Mouse (Mus musculus): ENCODE results near the gene Secisbp2. TPM values are rescaled to one million over a fixed set of nuclear protein-coding genes. Genes with fewer than 3 reads are reported as not detected.
A peak's percentile ranks its signal among the peaks of the same experiment; 100 is the strongest.

Secisbp2 gene
- polyA plus RNA-seq (2015; fragmentation: Nextera tagmentation; extraction: Ambion mirVana), result 21.2 and 21.4 TPM in 2 replicates

DNA sequence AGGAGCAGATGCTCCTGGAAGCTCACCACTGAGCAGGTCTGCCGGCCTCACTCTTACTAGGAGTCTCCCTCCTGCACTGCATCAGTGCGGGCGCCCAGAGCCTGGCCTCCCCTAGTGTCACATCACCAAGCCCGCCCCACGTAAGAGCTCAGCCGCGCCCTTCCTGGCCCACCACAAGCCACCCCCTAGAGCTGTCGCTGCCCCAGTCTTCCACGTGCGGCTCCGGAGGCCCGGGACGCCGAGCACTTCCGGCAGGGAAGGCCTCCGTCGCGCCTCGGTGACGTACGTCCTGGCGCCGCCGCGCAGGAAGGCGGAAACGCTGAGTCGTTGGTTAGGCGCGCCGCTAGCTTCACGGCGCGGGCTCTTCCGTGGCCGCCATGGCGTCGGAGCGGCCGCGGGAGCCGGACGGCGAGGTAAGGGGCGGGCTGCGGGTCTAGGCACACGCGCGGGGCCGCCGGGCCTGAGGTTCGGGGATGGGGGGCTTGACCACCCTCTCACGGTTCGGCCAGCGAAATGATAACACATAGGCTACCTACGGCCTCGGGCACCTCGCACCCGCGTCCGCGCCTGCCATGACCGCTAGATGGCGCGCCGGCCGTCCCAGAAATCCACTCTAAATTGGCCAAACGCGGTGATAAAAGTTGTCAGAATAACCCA, at the start of gene Secisbp2:
Gene Secisbp2, plus strand, starts transcription at position 290 of the 657 bp plus-strand sequence.
- TF ChIP-seq CTCF (IDR thresholded peaks at IDR 0.05; ENCODE audit: low read depth), result peak; percentile 90
- no peak for TF ChIP-seq EP300 (optimal IDR thresholded peaks at IDR 0.05)
- Histone ChIP-seq H3K4me1 (replicated peaks; ENCODE audit: control insufficient read depth, insufficient read depth) (no peaks in the 10 kb centered on the region), H3K4me2 (replicated peaks; ENCODE audit: low read depth) (peak within 1 kb of the TSS; percentile 82), H3K27ac (replicated peaks) (peak within 1 kb of the TSS; percentile 93), H3K9me3 (ENCODE audit: control insufficient read depth, low read length) (no peaks in the 10 kb centered on the region), H3K27me3 (ENCODE audit: control insufficient read depth, insufficient read depth, low read length) (no peaks in the 10 kb centered on the region), H3K9ac (ENCODE audit: low read length) (peak within 1 kb of the TSS; percentile 86), H3K36me3 (ENCODE audit: control insufficient read depth, insufficient read depth, low read length) (peaks cover 16% of the 10 kb centered on the region), H3K4me3 (ENCODE audit: low read depth, low read length) (peak within 1 kb of the TSS; percentile 83)
- DNase-seq (ENCODE audit: low spot score) (peak; percentile 95), ATAC-seq (ENCODE audit: low FRiP score, low TSS enrichment) (peak; percentile 97)
- WGBS, result under 1% methylated on average over 69 of the region's 69 CpGs

DNA sequence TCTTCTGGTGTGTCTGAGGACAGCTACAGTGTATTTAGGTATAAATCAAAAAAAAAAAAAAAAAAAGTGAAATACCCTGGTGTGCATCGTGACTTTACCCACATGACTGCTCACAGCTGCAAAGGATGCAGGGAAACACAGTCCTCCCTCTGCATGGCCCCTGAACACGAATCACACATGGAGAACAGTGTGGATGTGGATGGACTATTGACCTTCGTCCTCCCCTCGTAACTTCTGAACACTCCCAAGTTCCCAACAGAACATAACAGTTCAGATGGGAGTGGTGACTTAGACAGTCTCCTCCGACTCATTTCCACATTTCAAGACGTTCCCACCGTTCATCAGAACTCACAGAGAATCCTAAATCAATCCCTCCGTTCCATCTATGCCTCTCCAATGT, 48.7 kb upstream of the Secisbp2 start:
- Histone ChIP-seq H3K9ac (ENCODE audit: low read length) (no peak overlapping the region), H3K36me3 (ENCODE audit: control insufficient read depth, insufficient read depth, low read length) (no peaks in the 10 kb centered on the region), H3K4me3 (ENCODE audit: low read depth, low read length) (no peak overlapping the region), H3K27me3 (ENCODE audit: control insufficient read depth, insufficient read depth, low read length) (no peaks in the 10 kb centered on the region), H3K4me1 (replicated peaks; ENCODE audit: control insufficient read depth, insufficient read depth) (no peaks in the 10 kb centered on the region), H3K27ac (replicated peaks) (no peak overlapping the region), H3K4me2 (replicated peaks; ENCODE audit: low read depth) (peak overlapping the region; percentile 45; the same call in 1 of the 2 replicates), H3K9me3 (ENCODE audit: control insufficient read depth, low read length) (no peaks in the 10 kb centered on the region)
- no peak for ATAC-seq (ENCODE audit: low FRiP score, low TSS enrichment)
- no peak for DNase-seq (ENCODE audit: low spot score)
- 51% methylated on average over 8 of the region's 8 CpGs for WGBS
- TF ChIP-seq EP300 (optimal IDR thresholded peaks at IDR 0.05) (no peak), CTCF (IDR thresholded peaks at IDR 0.05; ENCODE audit: low read depth) (no peak)

DNA sequence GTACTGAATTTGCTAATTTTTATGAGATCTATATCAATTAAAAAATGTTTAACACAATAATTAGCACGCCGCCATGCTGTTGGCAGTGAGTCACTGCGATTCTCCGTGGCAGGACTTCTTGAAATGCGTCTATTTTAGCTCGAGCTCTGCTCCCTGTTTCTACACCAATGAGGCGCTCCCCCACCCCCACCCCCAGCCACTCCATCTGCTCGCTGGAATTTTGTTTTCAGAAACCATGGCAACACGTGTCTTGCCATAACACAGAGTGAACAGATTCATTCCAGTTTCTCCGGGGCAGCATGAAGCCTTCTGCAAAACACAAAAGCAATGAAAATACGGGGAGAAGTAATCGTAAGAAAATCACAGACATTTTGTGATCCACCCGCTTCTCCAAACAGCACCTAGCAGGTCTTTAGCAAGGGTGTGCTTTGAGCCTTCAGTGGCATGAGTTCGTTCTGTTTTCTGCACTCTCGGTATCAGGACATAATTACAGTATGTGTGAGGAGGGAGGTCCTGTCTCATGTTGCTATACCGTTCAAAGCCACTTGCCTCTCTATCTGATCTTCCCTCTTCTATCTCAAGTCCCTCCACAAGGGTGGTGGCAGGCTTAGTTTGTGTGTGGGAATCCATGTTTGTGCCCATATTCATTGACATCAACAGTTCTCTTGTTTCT, 48.1 kb upstream of the Secisbp2 start:
- Histone ChIP-seq H3K4me1 (replicated peaks; ENCODE audit: control insufficient read depth, insufficient read depth) (no peaks in the 10 kb centered on the region), H3K27ac (replicated peaks) (no peak overlapping the region), H3K27me3 (ENCODE audit: control insufficient read depth, insufficient read depth, low read length) (no peaks in the 10 kb centered on the region), H3K9me3 (ENCODE audit: control insufficient read depth, low read length) (no peaks in the 10 kb centered on the region), H3K4me2 (replicated peaks; ENCODE audit: low read depth) (peak overlapping the region; percentile 45), H3K36me3 (ENCODE audit: control insufficient read depth, insufficient read depth, low read length) (no peaks in the 10 kb centered on the region), H3K9ac (ENCODE audit: low read length) (no peak overlapping the region), H3K4me3 (ENCODE audit: low read depth, low read length) (peak overlapping the region; percentile 18; the same call in 1 of the 2 replicates)
- WGBS, result 11% methylated on average over 16 of the region's 16 CpGs
- ATAC-seq (ENCODE audit: low FRiP score, low TSS enrichment), result peak; percentile 71
- TF ChIP-seq CTCF (IDR thresholded peaks at IDR 0.05; ENCODE audit: low read depth) (0 out of 2 replicates have a peak, but pooled peaks have one; percentile 12), EP300 (optimal IDR thresholded peaks at IDR 0.05) (no peak)
- peak; percentile 54 for DNase-seq (ENCODE audit: low spot score)

DNA sequence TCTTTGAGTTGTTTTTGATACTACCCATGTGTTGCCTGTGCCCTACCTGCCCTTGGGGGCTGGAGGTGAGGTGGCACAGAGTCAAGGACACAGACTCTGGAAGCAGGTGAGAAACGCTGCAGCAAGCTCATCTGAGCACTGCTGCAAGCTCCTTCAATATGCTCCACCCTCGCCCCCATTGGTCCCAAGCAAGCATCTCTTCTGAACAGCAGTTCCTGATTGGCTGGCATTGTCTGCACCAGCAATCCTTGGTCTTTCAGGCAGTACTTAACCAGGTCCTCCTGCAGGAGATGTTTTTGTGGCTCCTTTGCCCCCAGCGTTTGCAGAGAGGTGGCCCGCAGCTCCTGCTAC, 47.6 kb upstream of the Secisbp2 start:
- no peak for DNase-seq (ENCODE audit: low spot score)
- Histone ChIP-seq H3K4me3 (ENCODE audit: low read depth, low read length) (no peak overlapping the region), H3K27me3 (ENCODE audit: control insufficient read depth, insufficient read depth, low read length) (no peaks in the 10 kb centered on the region), H3K36me3 (ENCODE audit: control insufficient read depth, insufficient read depth, low read length) (no peaks in the 10 kb centered on the region), H3K9ac (ENCODE audit: low read length) (no peak overlapping the region), H3K27ac (replicated peaks) (no peak overlapping the region), H3K9me3 (ENCODE audit: control insufficient read depth, low read length) (no peaks in the 10 kb centered on the region), H3K4me1 (replicated peaks; ENCODE audit: control insufficient read depth, insufficient read depth) (no peaks in the 10 kb centered on the region), H3K4me2 (replicated peaks; ENCODE audit: low read depth) (peak overlapping the region; percentile 45)
- 54% methylated on average over 4 of the region's 4 CpGs for WGBS
- TF ChIP-seq CTCF (IDR thresholded peaks at IDR 0.05; ENCODE audit: low read depth), result no peak
- TF ChIP-seq EP300 (optimal IDR thresholded peaks at IDR 0.05), result no peak
- no peak for ATAC-seq (ENCODE audit: low FRiP score, low TSS enrichment)

DNA sequence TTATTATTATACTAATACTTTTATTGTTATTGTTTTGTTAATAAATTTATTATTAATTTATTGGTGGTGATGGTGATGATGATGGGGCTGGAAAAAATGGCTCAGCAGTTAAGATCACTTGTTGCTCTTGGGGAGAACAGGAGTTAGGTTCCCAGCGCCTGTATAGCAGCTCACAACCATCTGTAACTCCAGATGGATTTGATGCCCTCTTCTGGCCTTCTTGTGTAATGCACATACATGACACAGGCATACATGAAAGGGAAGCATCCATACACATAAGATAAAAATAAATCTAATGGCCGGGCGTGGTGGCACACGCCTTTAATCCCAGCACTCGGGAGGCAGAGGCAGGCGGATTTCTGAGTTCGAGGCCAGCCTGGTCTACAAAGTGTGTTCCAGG, 42.3 kb upstream of the Secisbp2 start:
- 95% methylated on average over 5 of the region's 7 CpGs for WGBS
- H3K9me3 ChIP-seq (ENCODE audit: control insufficient read depth, low read length), result no peaks in the 10 kb centered on the region
- no peak overlapping the region for H3K9ac ChIP-seq (ENCODE audit: low read length)
- no peak overlapping the region for H3K4me3 ChIP-seq (ENCODE audit: low read depth, low read length)
- TF ChIP-seq CTCF (IDR thresholded peaks at IDR 0.05; ENCODE audit: low read depth), result peak; percentile 31
- TF ChIP-seq EP300 (optimal IDR thresholded peaks at IDR 0.05), result no peak
- H3K27me3 ChIP-seq (ENCODE audit: control insufficient read depth, insufficient read depth, low read length), result no peaks in the 10 kb centered on the region
- no peak overlapping the region for H3K4me2 ChIP-seq (replicated peaks; ENCODE audit: low read depth)
- H3K36me3 ChIP-seq (ENCODE audit: control insufficient read depth, insufficient read depth, low read length), result no peaks in the 10 kb centered on the region
- ATAC-seq (ENCODE audit: low FRiP score, low TSS enrichment), result no peak
- H3K4me1 ChIP-seq (replicated peaks; ENCODE audit: control insufficient read depth, insufficient read depth), result no peaks in the 10 kb centered on the region
- H3K27ac ChIP-seq (replicated peaks), result no peak overlapping the region
- no peak for DNase-seq (ENCODE audit: low spot score)

DNA sequence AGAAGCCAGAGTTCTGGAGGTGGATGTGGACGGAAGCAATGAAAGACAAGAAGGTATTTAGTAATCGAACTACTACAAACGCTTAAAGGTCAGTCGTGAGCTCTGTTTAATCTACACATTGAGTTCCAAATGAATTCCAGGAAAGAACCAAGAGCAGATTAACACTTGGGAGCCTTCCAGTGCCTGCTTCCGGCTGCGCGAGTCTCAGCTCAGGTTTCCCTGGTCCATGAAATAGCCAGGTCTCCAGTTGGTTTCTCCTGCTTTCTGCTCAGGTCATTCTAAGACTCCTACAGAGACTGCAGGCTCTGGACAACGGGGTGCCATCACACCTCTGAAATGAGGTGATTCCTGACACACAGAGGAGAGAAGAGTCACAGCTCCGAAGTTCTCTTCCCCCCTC, 40.4 kb upstream of the Secisbp2 start:
- TF ChIP-seq EP300 (optimal IDR thresholded peaks at IDR 0.05) (no peak), CTCF (IDR thresholded peaks at IDR 0.05; ENCODE audit: low read depth) (no peak)
- Histone ChIP-seq H3K4me3 (ENCODE audit: low read depth, low read length) (no peak overlapping the region), H3K4me2 (replicated peaks; ENCODE audit: low read depth) (peak overlapping the region; percentile 23), H3K27ac (replicated peaks) (no peak overlapping the region), H3K4me1 (replicated peaks; ENCODE audit: control insufficient read depth, insufficient read depth) (no peaks in the 10 kb centered on the region), H3K9me3 (ENCODE audit: control insufficient read depth, low read length) (no peaks in the 10 kb centered on the region), H3K36me3 (ENCODE audit: control insufficient read depth, insufficient read depth, low read length) (no peaks in the 10 kb centered on the region), H3K27me3 (ENCODE audit: control insufficient read depth, insufficient read depth, low read length) (no peaks in the 10 kb centered on the region), H3K9ac (ENCODE audit: low read length) (no peak overlapping the region)
- ATAC-seq (ENCODE audit: low FRiP score, low TSS enrichment) (peak; percentile 86), DNase-seq (ENCODE audit: low spot score) (peak; percentile 68)
- WGBS, result 4% methylated on average over 9 of the region's 9 CpGs
